Mouse (Mus musculus): ENCODE measurements around the gene Fmo9.

Fmo9 gene

GRCm38 (mm10) chr1:166681745-166682144 lies at the start of gene Fmo9:
Gene Fmo9 (minus strand): TSS chr1:166681845.
- no peak for DNase-seq (ENCODE audit: extremely low read depth, low read depth, low spot score)

- DNase-seq (ENCODE audit: extremely low read depth, low read depth, low spot score): no peak
These were observed 49.2 kb upstream of the Fmo9 start for GRCm38 (mm10) chr1:166730886-166731285.

- DNase-seq (ENCODE audit: extremely low read depth, low read depth, low spot score): no peak
These were observed 48.6 kb upstream of the Fmo9 start for GRCm38 (mm10) chr1:166730215-166730614.

GRCm38 (mm10) chr1:166710861-166711260 lies 29.2 kb upstream of the Fmo9 start:
- DNase-seq (ENCODE audit: extremely low read depth, low read depth, low spot score): no peak

- no peak for DNase-seq (ENCODE audit: extremely low read depth, low read depth, low spot score)
These were observed 20.7 kb upstream of the Fmo9 start for GRCm38 (mm10) chr1:166702270-166702912.

GRCm38 (mm10) chr1:166669264-166669663 lies 12.4 kb downstream of the Fmo9 start:
- no peak for DNase-seq (ENCODE audit: extremely low read depth, low read depth, low spot score)

- no peak for DNase-seq (ENCODE audit: extremely low read depth, low read depth, low spot score)
These were observed 20.8 kb downstream of the Fmo9 start for GRCm38 (mm10) chr1:166660800-166661199.

- no peak for DNase-seq (ENCODE audit: extremely low read depth, low read depth, low spot score)
These were observed 34.1 kb downstream of the Fmo9 start, which contains the start of gene Gm4847 for GRCm38 (mm10) chr1:166647593-166647992. Gene Gm4847 (minus strand): TSS chr1:166647693.

Measured in fat pad, adult 2 months (tissue).